Mouse (Mus musculus): Measurements from ENCODE around the gene 9030025P20Rik.

- TF ChIP-seq GATA1 (IDR thresholded peaks at IDR 0.05; ENCODE audit: borderline replicate concordance, low read length) (no peak), FLI1 (IDR thresholded peaks at IDR 0.05; ENCODE audit: low read length) (no peak)
These were observed 33.7 kb upstream of the 9030025P20Rik start for GRCm38 (mm10) chr17:14944551-14944950.
